Mouse (Mus musculus) gastrocnemius, postnatal 4 days (tissue): ENCODE measurements around the gene Vmn1r214. TPM values are rescaled to one million over a fixed set of nuclear protein-coding genes. Genes with fewer than 3 reads are reported as not detected.

Source experiments
- DNase-seq, 2 experiments: peaks; one replicate each; pipeline ENCODE4 v3.0.0; 2021 to 2022; ENCODE audit warnings: low spot score in 2 of 2, mixed read lengths in 2 of 2
- long read RNA-seq, 2 experiments: library from polyadenylated mRNA; stranded (forward); transcript quantifications; one replicate each; pipeline ENCODE4 v2.0.0; 2021
- total RNA-seq, 2 experiments: library from RNA; stranded (reverse); gene quantifications; 2 replicates each; pipeline ENCODE4 v1.2.3; 2021

Gene Vmn1r214
- not detected for total RNA-seq
- long read RNA-seq, experiment 1, result 0 reads
- long read RNA-seq, experiment 2, result 0 reads

- DNase-seq, result no peak
These were observed at the start of gene Vmn1r214 for GRCm38 (mm10) chr13:23030118-23030517. Vmn1r214 (plus strand) TSS chr13:23030418.

DNA sequence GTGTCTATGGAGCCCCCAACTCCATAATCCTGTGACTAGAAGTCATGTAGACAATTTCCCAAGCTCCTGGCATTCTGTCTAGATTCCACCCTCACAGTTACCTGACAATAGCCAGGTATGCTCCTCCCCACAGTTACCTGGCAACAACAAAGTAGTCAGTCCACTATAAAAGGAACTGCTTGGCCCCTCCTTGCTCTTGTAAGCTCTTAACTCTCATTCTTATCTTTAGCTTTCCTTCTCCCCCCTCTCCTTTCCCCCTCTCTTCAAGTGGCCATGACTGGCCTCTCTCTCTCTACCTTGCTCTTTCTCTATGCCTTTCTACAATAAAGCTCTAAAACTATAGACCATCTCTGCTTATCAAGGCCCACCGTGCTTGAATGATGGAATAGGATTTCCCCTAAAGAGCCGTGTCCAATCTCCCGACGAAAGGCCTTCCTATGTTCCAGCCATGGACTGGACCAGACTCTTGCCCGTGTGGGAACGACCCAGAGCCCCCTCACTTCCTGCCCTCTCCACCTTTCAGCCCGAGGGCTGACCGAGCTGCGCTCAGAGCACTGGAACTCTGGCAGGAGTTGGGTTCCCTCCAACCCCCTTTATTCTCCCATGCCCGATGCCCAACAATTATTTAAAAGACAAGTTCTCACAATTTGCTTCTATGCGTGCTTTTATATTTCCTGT, 39.9 kb upstream of the Vmn1r214 start:
- no peak for DNase-seq

DNA sequence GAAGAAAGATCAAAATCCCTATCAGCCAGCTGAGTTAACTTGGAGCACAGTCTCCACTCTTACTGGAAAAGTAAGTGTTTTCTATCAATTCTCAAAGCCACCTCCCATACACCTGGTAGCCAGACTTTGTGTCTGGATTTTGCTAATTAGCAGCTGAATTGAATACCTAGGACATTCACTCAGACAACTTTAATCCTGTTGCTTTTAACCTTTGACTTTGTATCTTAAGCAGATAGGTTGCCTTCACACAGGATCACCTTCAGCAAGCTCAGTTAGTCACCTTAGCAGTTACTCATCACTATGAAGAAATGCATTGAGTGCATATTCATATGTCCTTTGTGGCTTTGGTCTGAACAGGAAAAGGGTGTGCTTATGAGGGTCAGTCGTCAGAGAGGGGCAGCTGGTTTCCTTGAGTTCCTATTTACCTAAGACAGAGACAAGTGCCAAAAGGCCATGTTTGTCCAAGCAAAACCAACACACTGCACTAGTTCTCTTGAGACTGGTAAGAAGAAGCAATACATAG, 38.0 kb upstream of the Vmn1r214 start:
- no peak for DNase-seq

DNA sequence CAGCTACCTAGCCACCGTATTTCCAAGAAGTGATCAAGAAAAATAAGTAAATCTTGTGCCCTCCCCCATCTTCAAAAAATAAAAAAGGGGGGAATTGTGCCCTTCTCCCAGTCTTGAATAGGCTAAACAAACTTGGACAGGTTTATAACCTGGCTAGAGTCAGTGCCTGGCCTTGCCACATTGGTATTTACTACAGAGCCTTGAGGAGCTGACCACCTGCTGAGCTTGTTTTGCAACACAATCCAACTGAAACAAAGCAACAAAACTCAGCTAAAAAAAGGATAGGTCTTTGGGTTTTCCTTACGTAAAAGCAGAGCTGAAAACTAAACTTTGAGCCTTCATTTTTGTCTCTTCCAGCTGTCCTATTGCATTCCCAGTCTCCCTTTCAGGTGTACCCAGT, 37.5 kb upstream of the Vmn1r214 start:
- DNase-seq, result no peak

- DNase-seq, result no peak
These were observed 22.9 kb upstream of the Vmn1r214 start, which contains the start of gene Vmn1r213 for GRCm38 (mm10) chr13:23007356-23007755. Vmn1r213 (plus strand) TSS chr13:23007656.

- DNase-seq, result no peak
These were observed 12.1 kb upstream of the Vmn1r214 start for GRCm38 (mm10) chr13:23018158-23018557.

DNA sequence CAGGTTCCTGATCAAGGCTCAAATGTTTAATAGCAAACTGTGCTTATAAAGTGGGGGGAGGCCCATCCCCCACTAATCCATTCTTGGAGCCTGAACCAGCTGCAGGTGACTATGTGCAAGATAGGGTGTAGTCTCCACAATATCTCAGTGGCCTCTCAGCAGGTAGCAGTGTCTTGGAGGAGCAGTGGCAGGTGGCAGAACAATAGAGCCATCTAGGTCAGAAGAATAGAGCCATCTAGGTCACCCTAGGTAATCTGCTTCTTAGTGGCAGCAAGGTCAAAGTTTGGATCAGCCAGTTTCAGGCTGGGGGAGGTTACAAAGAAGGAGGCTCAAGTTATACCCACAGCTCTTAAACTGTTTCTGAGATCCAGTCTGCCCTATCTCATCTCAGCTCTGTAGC, 5.4 kb upstream of the Vmn1r214 start:
- no peak for DNase-seq

GRCm38 (mm10) chr13:23057778-23058177, 27.6 kb downstream of the Vmn1r214 start:
- DNase-seq, result no peak

DNA sequence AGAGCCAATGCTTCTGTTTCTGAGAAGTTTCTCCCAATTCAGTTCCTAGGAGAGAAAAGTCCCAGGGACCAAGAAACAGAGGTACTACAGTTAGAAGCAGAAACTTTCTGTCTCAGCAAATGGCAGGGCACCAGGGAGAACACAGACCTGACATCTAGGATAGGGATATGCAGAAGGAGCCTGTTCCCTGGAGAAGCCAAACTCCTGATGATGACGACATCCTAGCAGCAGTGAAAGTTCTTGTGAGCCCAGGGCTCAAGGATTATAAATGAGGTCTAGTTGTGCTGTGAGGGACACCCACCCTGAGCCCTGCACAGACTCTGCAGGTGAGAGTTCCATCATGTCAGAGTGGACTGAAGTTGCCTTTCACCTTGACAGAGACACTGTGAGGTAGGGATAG, 37.5 kb downstream of the Vmn1r214 start, which contains the start of gene Vmn1r215:
Gene Vmn1r215 (plus strand): TSS at position 301 of the 400 bp plus-strand sequence.
- DNase-seq, result no peak

- no peak for DNase-seq
These were observed 39.1 kb downstream of the Vmn1r214 start for GRCm38 (mm10) chr13:23069312-23069711.

Other genes with a start within 250 kb of the Vmn1r214 start
- not detected for gene Vmn1r209, start 220.7 kb upstream of the Vmn1r214 start, total RNA-seq
- not detected for gene Vmn1r210, start 199.1 kb upstream of the Vmn1r214 start, total RNA-seq
- gene Vmn1r211, start 172.9 kb upstream of the Vmn1r214 start, total RNA-seq, result not detected
- gene Vmn1r212, start 146.2 kb upstream of the Vmn1r214 start, total RNA-seq, result not detected
- gene Vmn1r213, start 22.8 kb upstream of the Vmn1r214 start, total RNA-seq, result not detected
- not detected for gene Vmn1r215, start 37.6 kb downstream of the Vmn1r214 start, total RNA-seq
- not detected for gene Vmn1r217, start 87.8 kb downstream of the Vmn1r214 start, total RNA-seq
- not detected for gene Vmn1r218, start 102.7 kb downstream of the Vmn1r214 start, total RNA-seq
- gene Vmn1r219, start 128.9 kb downstream of the Vmn1r214 start, total RNA-seq, result not detected
- not detected for gene Vmn1r220, start 157.6 kb downstream of the Vmn1r214 start, total RNA-seq
- not detected for gene Vmn1r221, start 183.7 kb downstream of the Vmn1r214 start, total RNA-seq
- not detected for gene Vmn1r222, start 205.5 kb downstream of the Vmn1r214 start, total RNA-seq
- not detected for gene Vmn1r223, start 216.7 kb downstream of the Vmn1r214 start, total RNA-seq